Mouse (Mus musculus): Measurements from ENCODE around the gene Nfasc. TPM values are rescaled to one million over a fixed set of nuclear protein-coding genes. Genes with fewer than 3 reads are reported as not detected.

The Nfasc gene
- polyA plus RNA-seq, 1 experiment from 2014 or later = 0.06 TPM

GRCm38 (mm10) chr1:132565766-132566165, 175.8 kb downstream of the Nfasc start:
- TF ChIP-seq EP300 (IDR thresholded peaks at IDR 0.05) (no peak), CTCF (IDR thresholded peaks at IDR 0.05) (no peak)
- ATAC-seq (no peak), DNase-seq (ENCODE audit: low spot score) (no peak)
- Histone ChIP-seq H3K27me3 (replicated peaks; ENCODE audit: insufficient read depth, low read length) (no peaks in the 10 kb centered on the region), H3K4me2 (replicated peaks; ENCODE audit: low read depth, low read length) (no peak overlapping the region), H3K36me3 (ENCODE audit: insufficient read depth, low read length) (no peaks in the 10 kb centered on the region), H3K4me1 (ENCODE audit: insufficient read depth, low read depth, low read length) (no peaks in the 10 kb centered on the region), H3K4me3 (ENCODE audit: low read depth, low read length) (no peak overlapping the region), H3K9me3 (ENCODE audit: low read length) (no peaks in the 10 kb centered on the region), H3K9ac (replicated peaks; ENCODE audit: low read depth) (no peak overlapping the region), H3K27ac (ENCODE audit: low read length) (no peak overlapping the region)
- WGBS = 34% methylated on average over 7 of the region's 7 CpGs

GRCm38 (mm10) chr1:132564946-132565345, 176.7 kb downstream of the Nfasc start:
- H3K4me3 ChIP-seq (ENCODE audit: low read depth, low read length) = no peak overlapping the region
- ATAC-seq (no peak), DNase-seq (ENCODE audit: low spot score) (no peak)
- no peaks in the 10 kb centered on the region for H3K4me1 ChIP-seq (ENCODE audit: insufficient read depth, low read depth, low read length)
- no peaks in the 10 kb centered on the region for H3K36me3 ChIP-seq (ENCODE audit: insufficient read depth, low read length)
- no peak overlapping the region for H3K9ac ChIP-seq (replicated peaks; ENCODE audit: low read depth)
- H3K27ac ChIP-seq (ENCODE audit: low read length) = no peak overlapping the region
- no peaks in the 10 kb centered on the region for H3K9me3 ChIP-seq (ENCODE audit: low read length)
- H3K27me3 ChIP-seq (replicated peaks; ENCODE audit: insufficient read depth, low read length) = no peaks in the 10 kb centered on the region
- 25% methylated on average over 6 of the region's 6 CpGs for WGBS
- H3K4me2 ChIP-seq (replicated peaks; ENCODE audit: low read depth, low read length) = no peak overlapping the region
- TF ChIP-seq EP300 (IDR thresholded peaks at IDR 0.05) (no peak), CTCF (IDR thresholded peaks at IDR 0.05) (no peak)

- Histone ChIP-seq H3K4me2 (replicated peaks; ENCODE audit: low read depth, low read length) (no peak overlapping the region), H3K27ac (ENCODE audit: low read length) (no peak overlapping the region), H3K9ac (replicated peaks; ENCODE audit: low read depth) (no peak overlapping the region), H3K9me3 (ENCODE audit: low read length) (no peaks in the 10 kb centered on the region), H3K4me3 (ENCODE audit: low read depth, low read length) (no peak overlapping the region), H3K36me3 (ENCODE audit: insufficient read depth, low read length) (no peaks in the 10 kb centered on the region), H3K4me1 (ENCODE audit: insufficient read depth, low read depth, low read length) (0 out of 2 replicates have a peak, but pooled peaks cover 3% of the 10 kb centered on the region), H3K27me3 (replicated peaks; ENCODE audit: insufficient read depth, low read length) (no peaks in the 10 kb centered on the region)
- DNase-seq (ENCODE audit: low spot score) (no peak), ATAC-seq (no peak)
- 38% methylated on average over 10 of the region's 10 CpGs for WGBS
- TF ChIP-seq CTCF (IDR thresholded peaks at IDR 0.05) (no peak), EP300 (IDR thresholded peaks at IDR 0.05) (no peak)
These were observed 179.2 kb downstream of the Nfasc start for GRCm38 (mm10) chr1:132562337-132562795.

GRCm38 (mm10) chr1:132560907-132561700, 180.5 kb downstream of the Nfasc start:
- 44% methylated on average over 8 of the region's 8 CpGs for WGBS
- no peak overlapping the region for H3K4me3 ChIP-seq (ENCODE audit: low read depth, low read length)
- TF ChIP-seq EP300 (IDR thresholded peaks at IDR 0.05) = no peak
- no peak for TF ChIP-seq CTCF (IDR thresholded peaks at IDR 0.05)
- no peak overlapping the region for H3K27ac ChIP-seq (ENCODE audit: low read length)
- 0 out of 2 replicates have a peak, but pooled peaks cover 3% of the 10 kb centered on the region for H3K4me1 ChIP-seq (ENCODE audit: insufficient read depth, low read depth, low read length)
- no peaks in the 10 kb centered on the region for H3K27me3 ChIP-seq (replicated peaks; ENCODE audit: insufficient read depth, low read length)
- no peaks in the 10 kb centered on the region for H3K9me3 ChIP-seq (ENCODE audit: low read length)
- ATAC-seq (no peak; the same call in 1 of the 2 replicates), DNase-seq (ENCODE audit: low spot score) (peak; percentile 29)
- H3K4me2 ChIP-seq (replicated peaks; ENCODE audit: low read depth, low read length) = no peak overlapping the region
- H3K9ac ChIP-seq (replicated peaks; ENCODE audit: low read depth) = no peak overlapping the region
- H3K36me3 ChIP-seq (ENCODE audit: insufficient read depth, low read length) = no peaks in the 10 kb centered on the region

- Histone ChIP-seq H3K27ac (ENCODE audit: low read length) (no peak overlapping the region), H3K9ac (replicated peaks; ENCODE audit: low read depth) (no peak overlapping the region), H3K27me3 (replicated peaks; ENCODE audit: insufficient read depth, low read length) (no peaks in the 10 kb centered on the region), H3K4me1 (ENCODE audit: insufficient read depth, low read depth, low read length) (0 out of 2 replicates have a peak, but pooled peaks cover 3% of the 10 kb centered on the region), H3K4me2 (replicated peaks; ENCODE audit: low read depth, low read length) (no peak overlapping the region), H3K36me3 (ENCODE audit: insufficient read depth, low read length) (no peaks in the 10 kb centered on the region), H3K4me3 (ENCODE audit: low read depth, low read length) (no peak overlapping the region), H3K9me3 (ENCODE audit: low read length) (no peaks in the 10 kb centered on the region)
- DNase-seq (ENCODE audit: low spot score) (no peak), ATAC-seq (no peak)
- no peak for TF ChIP-seq EP300 (IDR thresholded peaks at IDR 0.05)
- WGBS = 38% methylated on average over 6 of the region's 6 CpGs
These were observed 182.6 kb downstream of the Nfasc start for GRCm38 (mm10) chr1:132559045-132559444.

- ATAC-seq (peak; percentile 65), DNase-seq (ENCODE audit: low spot score) (peak; percentile 63)
- no peak overlapping the region for H3K4me3 ChIP-seq (ENCODE audit: low read depth, low read length)
- H3K36me3 ChIP-seq (ENCODE audit: insufficient read depth, low read length) = no peaks in the 10 kb centered on the region
- no peaks in the 10 kb centered on the region for H3K9me3 ChIP-seq (ENCODE audit: low read length)
- H3K4me2 ChIP-seq (replicated peaks; ENCODE audit: low read depth, low read length) = no peak overlapping the region
- no peak overlapping the region for H3K27ac ChIP-seq (ENCODE audit: low read length)
- TF ChIP-seq CTCF (IDR thresholded peaks at IDR 0.05) (no peak), EP300 (IDR thresholded peaks at IDR 0.05) (no peak)
- H3K9ac ChIP-seq (replicated peaks; ENCODE audit: low read depth) = no peak overlapping the region
- 0 out of 2 replicates have a peak, but pooled peaks cover 3% of the 10 kb centered on the region for H3K4me1 ChIP-seq (ENCODE audit: insufficient read depth, low read depth, low read length)
- 17% methylated on average over 9 of the region's 9 CpGs for WGBS
- no peaks in the 10 kb centered on the region for H3K27me3 ChIP-seq (replicated peaks; ENCODE audit: insufficient read depth, low read length)
These were observed 183.5 kb downstream of the Nfasc start for GRCm38 (mm10) chr1:132557901-132558631.
